Mouse (Mus musculus) forebrain, embryonic 11.5 days (tissue): ENCODE measurements around the gene Rasd1. TPM values are rescaled to one million over a fixed set of nuclear protein-coding genes. Genes with fewer than 3 reads are reported as not detected.
"Not testable (repeated sequence)": the region's sequence is repeated elsewhere in the genome, so short reads cannot be mapped to it uniquely, and the experiment has no call there.

ENCODE experiments used
- ATAC-seq: fragments of 200-750 bp; cut with Nextera tagmentation; replicated peaks from 2 replicates; pipeline ENCODE4 v1.8.0; 2017; ENCODE audit warnings: moderate TSS enrichment; ENCODE audit not compliant: low FRiP score
- DNase-seq: peaks from one replicate; pipeline ENCODE4 v3.0.0-alpha.2; 2017; ENCODE audit warnings: low spot score
- H3K27ac ChIP-seq: fragments of 300-500 bp; sonication (generic); 2 replicates; pipeline ENCODE4 v1.5.1; 2014; ENCODE audit warnings: low read depth, low read length
- H3K27me3 ChIP-seq: fragments of 300-500 bp; sonication (generic); 2 replicates; pipeline ENCODE4 v1.6.1; 2014; ENCODE audit warnings: mild to moderate bottlenecking, low read length, mixed read lengths; ENCODE audit not compliant: control insufficient read depth, insufficient read depth
- H3K36me3 ChIP-seq: fragments of 300-500 bp; sonication (generic); 2 replicates; pipeline ENCODE4 v1.6.1; 2014; ENCODE audit warnings: mild to moderate bottlenecking, low read length, moderate library complexity, mixed read lengths; ENCODE audit not compliant: control insufficient read depth, insufficient read depth
- H3K4me1 ChIP-seq: fragments of 300-500 bp; sonication (generic); replicated peaks from 2 replicates; pipeline ENCODE4 v1.6.1; 2014; ENCODE audit warnings: low read length, mixed read lengths; ENCODE audit not compliant: control insufficient read depth, insufficient read depth
- H3K4me2 ChIP-seq: fragments of 300-500 bp; sonication (generic); 2 replicates; pipeline ENCODE4 v1.6.1; 2014; ENCODE audit warnings: low read depth, mild to moderate bottlenecking, low read length, moderate library complexity, mixed read lengths; ENCODE audit not compliant: severe bottlenecking
- H3K4me3 ChIP-seq: fragments of 300-500 bp; sonication (generic); 2 replicates; pipeline ENCODE4 v1.5.1; 2014; ENCODE audit warnings: low read depth, low read length
- H3K9ac ChIP-seq: fragments of 300-500 bp; sonication (generic); 2 replicates; pipeline ENCODE4 v1.6.1; 2014; ENCODE audit warnings: low read length
- H3K9me3 ChIP-seq: fragments of 300-500 bp; sonication (generic); 2 replicates; pipeline ENCODE4 v1.6.1; 2016; ENCODE audit warnings: low read length, mixed read lengths; ENCODE audit not compliant: control insufficient read depth
- WGBS: fragments of 180-500 bp; shearing (Covaris S2); extraction: QIAGEN DNeasy Blood & Tissue Kit; methylation state at CpG from one replicate; pipeline ENCODE4 v1.1.7; 2014; 5-methylcytosine and 5-hydroxymethylcytosine counted together
- polyA plus RNA-seq: library from polyadenylated mRNA; unstranded; fragments of >200 nt; fragmentation: Nextera tagmentation; extraction: Ambion mirVana; gene quantifications from 2 replicates; pipeline ENCODE4 v1.2.1, GENCODE M21; 2014

Gene Rasd1
- polyA plus RNA-seq, 1 experiment from 2014 or later = 1.5 TPM

DNA sequence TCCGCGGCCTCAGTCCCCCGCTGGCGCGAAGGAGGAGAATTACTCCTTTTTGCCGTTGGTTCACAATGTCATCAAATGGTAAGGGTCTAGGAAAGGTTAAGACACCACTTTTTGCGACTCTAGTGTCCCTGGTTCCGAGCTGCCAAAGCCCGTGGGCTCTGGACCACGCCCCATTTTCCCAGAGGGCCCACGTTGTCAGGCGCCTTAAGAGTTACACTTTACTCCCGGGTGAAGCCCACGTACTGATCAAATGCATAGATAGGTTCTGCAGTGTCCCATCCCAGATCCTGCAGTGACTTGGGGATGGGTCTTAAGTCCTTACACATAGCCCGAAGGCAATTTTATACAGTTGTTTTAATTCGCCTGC is 16.4 kb downstream of the Rasd1 start:
- H3K9ac ChIP-seq = peak overlapping the region; percentile 96
- WGBS = 4% methylated on average over 16 of the region's 16 CpGs
- ATAC-seq (peak; percentile 51; the same call in 1 of the 2 replicates), DNase-seq (no peak)
- no peaks in the 10 kb centered on the region for H3K9me3 ChIP-seq
- H3K4me2 ChIP-seq = peak overlapping the region; percentile 90
- H3K4me3 ChIP-seq = peak overlapping the region; percentile 79
- peaks cover 6% of the 10 kb centered on the region; the same call in 1 of the 2 replicates for H3K4me1 ChIP-seq
- H3K36me3 ChIP-seq = no peaks in the 10 kb centered on the region
- no peaks in the 10 kb centered on the region for H3K27me3 ChIP-seq
- peak overlapping the region; percentile 57; the same call in 1 of the 2 replicates for H3K27ac ChIP-seq

DNA sequence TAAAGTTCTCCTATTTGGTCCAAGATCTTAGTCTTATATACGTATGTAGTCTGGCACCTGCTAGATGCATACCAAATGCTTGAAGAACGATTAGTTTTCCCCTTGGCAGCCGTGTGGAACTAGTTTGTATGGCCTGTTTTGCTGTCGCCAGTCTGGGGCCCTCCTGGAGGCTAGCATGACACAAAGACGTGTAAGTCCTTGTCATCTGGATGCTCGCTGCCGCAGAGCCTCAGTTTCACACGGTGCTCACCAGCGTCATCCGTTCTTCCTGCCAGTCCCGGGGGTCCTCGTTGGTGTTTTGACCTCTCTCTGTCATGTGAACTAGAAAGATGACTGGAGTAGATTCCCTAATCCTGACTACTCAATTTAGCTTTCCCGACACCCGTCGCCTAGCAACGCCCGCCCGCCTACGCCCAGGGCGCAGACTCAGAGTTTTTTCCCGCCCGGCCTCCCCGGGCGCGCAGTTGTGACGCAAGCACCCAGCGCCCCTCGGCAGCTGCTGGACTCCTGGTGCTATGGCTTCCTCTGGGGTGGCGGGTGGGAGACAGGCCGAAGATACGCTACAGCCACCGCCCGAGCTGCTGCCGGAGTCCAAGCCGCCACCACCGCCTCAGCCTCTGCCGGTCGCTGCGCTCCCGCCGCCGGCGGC is 16.9 kb downstream of the Rasd1 start, which contains the start of gene Med9:
TSS of gene Med9 (plus strand) at position 455 of the 649 bp plus-strand sequence.
- Histone ChIP-seq H3K27ac (peak within 1 kb of the TSS; percentile 70), H3K9ac (peak within 1 kb of the TSS; percentile 96), H3K4me1 (peaks cover 6% of the 10 kb centered on the region; the same call in 1 of the 2 replicates), H3K9me3 (no peaks in the 10 kb centered on the region), H3K4me3 (peak within 1 kb of the TSS; percentile 79), H3K36me3 (no peaks in the 10 kb centered on the region), H3K27me3 (no peaks in the 10 kb centered on the region), H3K4me2 (peak within 1 kb of the TSS; percentile 90)
- ATAC-seq = peak; percentile 91
- peak; percentile 98 for DNase-seq
- 1% methylated on average over 43 of the region's 43 CpGs for WGBS

DNA sequence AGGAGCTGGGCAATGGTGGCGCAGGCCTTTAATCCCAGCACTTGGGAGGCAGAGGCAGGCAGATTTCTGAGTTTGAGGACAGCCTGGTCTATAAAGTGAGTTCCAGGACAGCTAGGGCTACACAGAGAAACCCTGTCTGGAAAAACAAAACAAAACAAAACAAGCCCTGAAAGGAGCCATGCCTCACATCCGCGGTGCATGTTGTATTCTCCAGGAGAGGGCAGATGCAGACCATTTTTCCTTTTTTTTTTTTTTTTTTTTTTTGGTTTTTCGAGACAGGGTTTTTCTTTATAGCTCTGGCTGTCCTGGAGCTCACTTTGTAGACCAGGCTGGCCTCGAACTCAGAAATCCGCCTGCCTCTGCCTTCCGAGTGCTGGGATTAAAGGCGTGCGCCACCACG is 19.9 kb downstream of the Rasd1 start:
- ATAC-seq = not testable (repeated sequence)

DNA sequence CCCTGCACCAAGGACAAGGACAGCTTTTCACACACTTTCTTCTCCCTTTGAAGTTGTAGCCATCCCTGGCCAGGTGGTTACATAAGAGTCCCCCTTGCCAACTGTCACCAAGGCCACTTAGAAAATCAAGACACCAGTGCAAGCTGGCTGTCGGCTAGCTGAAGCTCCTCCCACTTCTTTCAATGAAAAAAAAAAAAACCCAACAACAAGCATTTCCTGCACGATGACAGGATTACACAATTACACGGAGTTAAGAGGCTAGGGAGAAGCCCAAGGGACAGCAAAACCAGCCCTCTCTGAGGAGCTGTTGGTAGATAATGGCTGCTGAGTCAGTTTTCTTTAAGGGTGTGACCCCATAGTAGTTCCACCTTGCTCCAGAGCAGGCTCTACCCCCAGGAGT is 23.4 kb downstream of the Rasd1 start:
- Histone ChIP-seq H3K36me3 (no peaks in the 10 kb centered on the region), H3K4me1 (0 out of 2 replicates have a peak, but pooled peaks cover 2% of the 10 kb centered on the region), H3K27ac (no peak overlapping the region), H3K9me3 (no peaks in the 10 kb centered on the region), H3K9ac (no peak overlapping the region), H3K27me3 (no peaks in the 10 kb centered on the region), H3K4me2 (no peak overlapping the region), H3K4me3 (no peak overlapping the region)
- 37% methylated on average over 3 of the region's 3 CpGs for WGBS
- DNase-seq (no peak), ATAC-seq (no peak)

More for the DNA sequence above, 19.9 kb downstream of the Rasd1 start:
- H3K9ac ChIP-seq, H3K4me1 ChIP-seq, H3K9me3 ChIP-seq, DNase-seq, H3K4me2 ChIP-seq, H3K27me3 ChIP-seq, H3K27ac ChIP-seq, H3K36me3 ChIP-seq, H3K4me3 ChIP-seq: not testable (repeated sequence)
- WGBS = 90% methylated on average over 9 of the region's 10 CpGs

DNA sequence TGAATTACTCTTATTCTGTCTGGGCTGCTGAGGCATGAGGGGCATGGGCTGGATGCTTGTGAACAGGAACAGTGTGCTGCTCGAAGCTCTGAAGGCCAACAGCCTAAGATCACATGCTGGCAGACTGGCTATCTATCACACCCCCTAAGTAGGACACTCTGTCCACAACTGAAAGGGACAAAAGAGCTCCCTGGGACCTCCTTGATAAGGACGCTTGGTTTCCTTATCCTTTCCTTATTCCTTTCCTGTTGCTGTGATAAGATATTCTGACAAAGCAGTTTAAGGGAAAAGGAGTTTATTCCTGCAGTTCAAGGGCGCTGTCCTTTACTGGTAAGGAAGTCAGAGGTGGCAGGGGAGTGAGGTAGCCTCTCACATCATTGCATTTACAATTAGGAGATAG is 24.1 kb downstream of the Rasd1 start:
- H3K36me3 ChIP-seq = no peaks in the 10 kb centered on the region
- H3K27ac ChIP-seq = no peak overlapping the region
- no peak for ATAC-seq
- no peak overlapping the region for H3K4me3 ChIP-seq
- 67% methylated on average over 3 of the region's 3 CpGs for WGBS
- 0 out of 2 replicates have a peak, but pooled peaks cover 2% of the 10 kb centered on the region for H3K4me1 ChIP-seq
- H3K9ac ChIP-seq = no peak overlapping the region
- no peaks in the 10 kb centered on the region for H3K9me3 ChIP-seq
- no peak overlapping the region for H3K4me2 ChIP-seq
- no peaks in the 10 kb centered on the region for H3K27me3 ChIP-seq
- DNase-seq = no peak

DNA sequence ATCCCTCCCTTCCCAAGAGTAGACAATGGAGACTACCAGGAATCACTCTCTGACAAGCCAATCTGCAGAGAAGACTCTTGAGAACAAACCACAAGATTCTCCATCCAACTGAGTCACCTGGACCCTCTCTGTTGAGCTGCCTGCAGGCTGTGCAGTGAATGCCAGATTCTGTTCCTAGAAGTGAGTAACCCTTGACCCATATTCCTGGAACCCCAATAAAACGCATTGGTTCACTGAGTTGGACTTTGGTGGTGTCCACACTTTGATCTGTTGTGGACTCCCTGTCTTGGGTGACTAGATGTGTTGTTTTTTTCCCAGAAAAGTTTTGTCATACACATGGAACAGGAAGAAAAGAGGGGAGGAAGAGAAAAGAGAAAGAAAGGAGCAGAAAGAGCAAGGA is 24.9 kb downstream of the Rasd1 start:
- Histone ChIP-seq H3K27me3 (no peaks in the 10 kb centered on the region), H3K4me1 (0 out of 2 replicates have a peak, but pooled peaks cover 2% of the 10 kb centered on the region), H3K36me3 (no peaks in the 10 kb centered on the region), H3K4me2 (no peak overlapping the region), H3K9ac (no peak overlapping the region), H3K27ac (no peak overlapping the region), H3K9me3 (no peaks in the 10 kb centered on the region), H3K4me3 (no peak overlapping the region)
- DNase-seq (no peak), ATAC-seq (no peak)
- WGBS = 83% methylated on average over 1 of the region's 1 CpGs

DNA sequence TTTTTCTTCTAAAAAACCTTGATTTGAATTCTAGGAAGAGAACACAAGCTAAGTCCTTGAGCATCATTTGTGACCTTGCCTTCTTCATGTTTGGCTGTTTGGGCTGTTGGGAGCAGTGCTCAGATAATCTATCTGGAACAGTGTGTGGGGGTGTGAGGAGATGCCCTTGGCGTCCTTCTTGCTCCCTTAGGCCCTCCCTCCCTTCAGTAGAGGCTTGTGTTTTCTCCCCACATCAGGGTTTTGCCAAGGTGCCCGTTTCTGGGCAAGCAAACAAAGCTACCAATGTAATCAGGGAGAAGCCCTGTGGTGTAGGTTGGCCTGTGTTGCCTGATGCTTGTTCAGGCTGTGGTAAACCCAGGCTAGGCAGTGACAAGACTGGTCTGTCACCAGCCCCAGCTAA is 27.1 kb downstream of the Rasd1 start:
- ATAC-seq = no peak
- Histone ChIP-seq H3K4me2 (no peak overlapping the region), H3K27ac (no peak overlapping the region), H3K27me3 (no peaks in the 10 kb centered on the region), H3K9ac (no peak overlapping the region), H3K9me3 (no peaks in the 10 kb centered on the region), H3K4me3 (no peak overlapping the region), H3K36me3 (no peaks in the 10 kb centered on the region), H3K4me1 (0 out of 2 replicates have a peak, but pooled peaks cover 2% of the 10 kb centered on the region)
- WGBS = 60% methylated on average over 2 of the region's 2 CpGs
- no peak for DNase-seq

DNA sequence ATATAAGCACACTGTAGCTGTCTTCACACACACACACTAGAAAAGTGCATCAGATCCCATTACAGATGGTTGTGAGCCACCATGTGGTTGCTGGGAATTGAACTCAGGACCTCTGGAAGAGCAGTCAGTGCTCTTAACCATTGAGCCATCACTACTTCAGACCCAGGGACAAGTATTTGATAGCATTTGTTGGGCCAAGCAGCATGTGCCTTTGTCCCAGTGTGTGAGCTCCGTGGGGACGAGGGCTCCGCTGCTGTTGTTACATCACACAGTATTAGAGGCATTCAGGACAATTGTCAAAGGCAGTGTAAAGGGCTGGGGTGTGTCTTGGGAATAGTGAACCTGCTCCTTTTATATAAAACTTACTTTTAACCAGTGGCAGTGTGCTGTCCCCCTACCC is 27.7 kb downstream of the Rasd1 start:
- no peak for DNase-seq
- 0 out of 2 replicates have a peak, but pooled peaks cover 2% of the 10 kb centered on the region for H3K4me1 ChIP-seq
- no peak overlapping the region for H3K27ac ChIP-seq
- H3K9me3 ChIP-seq = no peaks in the 10 kb centered on the region
- no peak overlapping the region for H3K4me2 ChIP-seq
- no peaks in the 10 kb centered on the region for H3K27me3 ChIP-seq
- 79% methylated on average over 3 of the region's 3 CpGs for WGBS
- no peak overlapping the region for H3K4me3 ChIP-seq
- H3K36me3 ChIP-seq = no peaks in the 10 kb centered on the region
- no peak overlapping the region for H3K9ac ChIP-seq
- ATAC-seq = no peak

DNA sequence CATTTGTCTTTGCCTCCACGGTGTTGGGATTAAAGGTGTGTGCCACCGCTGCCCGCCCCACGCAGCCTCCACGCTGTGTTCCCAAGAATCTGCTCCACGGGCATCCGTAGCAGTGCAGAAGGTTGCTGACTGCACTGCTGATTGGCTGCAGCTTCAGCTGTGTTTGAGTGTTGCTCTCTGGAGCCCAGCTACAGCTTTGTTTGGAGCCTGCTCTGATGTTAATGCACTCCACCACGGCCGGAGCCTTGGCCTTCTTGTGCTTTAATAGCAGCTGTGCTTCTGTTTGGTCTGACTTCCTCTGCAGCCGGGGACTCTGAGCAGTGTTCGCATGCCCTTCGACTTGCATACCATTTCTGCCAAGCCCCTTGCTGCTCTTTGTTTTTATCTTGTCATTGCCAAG is 30.8 kb downstream of the Rasd1 start:
- Histone ChIP-seq H3K27ac (no peak overlapping the region), H3K4me1 (no peaks in the 10 kb centered on the region), H3K36me3 (no peaks in the 10 kb centered on the region), H3K4me3 (no peak overlapping the region), H3K4me2 (no peak overlapping the region), H3K9me3 (no peaks in the 10 kb centered on the region), H3K9ac (no peak overlapping the region), H3K27me3 (no peaks in the 10 kb centered on the region)
- whole genome bisulfite sequencing = 56% methylated on average over 12 of the region's 12 CpGs
- no peak for ATAC-seq
- no peak for DNase-seq
